Mouse (Mus musculus) ES-Bruce4 (cell line): ENCODE results near the gene Heg1.

Experiments used
- CTCF ChIP-seq: IDR thresholded peaks from one replicate; pipeline ENCODE4 v1.8.1; 2011; ENCODE audit warnings: low read depth, low read length
- EP300 ChIP-seq: IDR thresholded peaks from 2 replicates; pipeline ENCODE4 v1.6.1; 2011; ENCODE audit warnings: low read depth, low read length; ENCODE audit not compliant: insufficient read depth
- POLR2A ChIP-seq: IDR thresholded peaks from one replicate; pipeline ENCODE4 v1.8.1; 2011; ENCODE audit warnings: low read length; ENCODE audit not compliant: insufficient read depth

DNA sequence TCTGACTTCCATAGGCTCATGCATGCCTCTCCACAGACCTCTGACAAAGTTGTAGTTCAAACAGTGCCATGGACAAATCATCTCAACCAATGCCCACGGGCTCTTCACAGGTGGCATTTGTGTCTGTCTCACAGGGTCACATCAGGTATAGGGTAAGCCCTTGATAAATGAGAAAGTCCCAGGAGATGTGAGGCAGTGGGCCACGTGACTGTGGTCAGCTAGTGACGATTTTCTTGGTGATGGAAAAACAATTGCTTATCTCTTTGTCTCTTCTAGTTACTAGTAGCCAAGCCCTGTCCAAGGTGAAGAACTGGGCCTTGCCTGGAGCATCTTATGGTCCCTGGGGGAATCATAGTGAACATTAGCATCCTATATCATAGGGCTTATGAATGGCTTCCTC, 112.6 kb downstream of the Heg1 start:
- TF ChIP-seq POLR2A (no peak), CTCF (no peak), EP300 (no peak)
